Mouse (Mus musculus) retina, postnatal 7 days (tissue): Measurements from ENCODE around the gene Lemd2.

Source experiments
- DNase-seq: peaks from one replicate; pipeline ENCODE4 v3.0.0-alpha.2; 2012; ENCODE audit warnings: low read depth, low spot score

Lemd2 gene

GRCm38 (mm10) chr17:27227258-27227657, 23.0 kb upstream of the Lemd2 start:
- no peak for DNase-seq

GRCm38 (mm10) chr17:27226701-27227100, 22.4 kb upstream of the Lemd2 start:
- no peak for DNase-seq

GRCm38 (mm10) chr17:27225801-27226200, 21.5 kb upstream of the Lemd2 start:
- no peak for DNase-seq

GRCm38 (mm10) chr17:27223821-27224220, 19.6 kb upstream of the Lemd2 start:
- no peak for DNase-seq

GRCm38 (mm10) chr17:27221562-27221961, 17.3 kb upstream of the Lemd2 start:
- no peak for DNase-seq

- DNase-seq: no peak
These were observed 14.6 kb upstream of the Lemd2 start for GRCm38 (mm10) chr17:27218916-27219315.

GRCm38 (mm10) chr17:27218364-27218763, 14.1 kb upstream of the Lemd2 start:
- no peak for DNase-seq

GRCm38 (mm10) chr17:27212768-27213525, 8.7 kb upstream of the Lemd2 start:
- DNase-seq: peak; percentile 56

GRCm38 (mm10) chr17:27212006-27212405, 7.7 kb upstream of the Lemd2 start:
- DNase-seq: no peak

GRCm38 (mm10) chr17:27207113-27207707, 2.9 kb upstream of the Lemd2 start:
- no peak for DNase-seq

- DNase-seq: no peak
These were observed 753 bp downstream of the Lemd2 start for GRCm38 (mm10) chr17:27203358-27204074.

- DNase-seq: no peak
These were observed 1.3 kb downstream of the Lemd2 start for GRCm38 (mm10) chr17:27202919-27203357.

GRCm38 (mm10) chr17:27201981-27202380, 2.3 kb downstream of the Lemd2 start:
- DNase-seq: no peak

- no peak for DNase-seq
These were observed 3.5 kb downstream of the Lemd2 start for GRCm38 (mm10) chr17:27200801-27201200.

GRCm38 (mm10) chr17:27199864-27200263, 4.4 kb downstream of the Lemd2 start:
- DNase-seq: no peak

- no peak for DNase-seq
These were observed 5.1 kb downstream of the Lemd2 start for GRCm38 (mm10) chr17:27199205-27199604.

- DNase-seq: no peak
These were observed 8.1 kb downstream of the Lemd2 start for GRCm38 (mm10) chr17:27196206-27196605.

GRCm38 (mm10) chr17:27194258-27195185, 9.7 kb downstream of the Lemd2 start:
- no peak for DNase-seq

- DNase-seq: no peak
These were observed 12.5 kb downstream of the Lemd2 start for GRCm38 (mm10) chr17:27191804-27192203.

- DNase-seq: no peak
These were observed 13.1 kb downstream of the Lemd2 start for GRCm38 (mm10) chr17:27191189-27191588.

- DNase-seq: peak; percentile 66
These were observed 14.5 kb downstream of the Lemd2 start for GRCm38 (mm10) chr17:27189640-27190216.
